Mouse (Mus musculus): ENCODE measurements around the gene D1Pas1.

GRCm38 (mm10) chr1:187004306-187004705, 37.1 kb downstream of the D1Pas1 start:
- TF ChIP-seq CTCF (IDR thresholded peaks at IDR 0.05; ENCODE audit: extremely low read depth, insufficient read length, insufficient replicate concordance, low read depth, low read length) (no peak), POLR2A (IDR thresholded peaks at IDR 0.05; ENCODE audit: low read depth, low read length) (no peak)
